Mouse (Mus musculus): ENCODE data around the gene Erbin.

DNA sequence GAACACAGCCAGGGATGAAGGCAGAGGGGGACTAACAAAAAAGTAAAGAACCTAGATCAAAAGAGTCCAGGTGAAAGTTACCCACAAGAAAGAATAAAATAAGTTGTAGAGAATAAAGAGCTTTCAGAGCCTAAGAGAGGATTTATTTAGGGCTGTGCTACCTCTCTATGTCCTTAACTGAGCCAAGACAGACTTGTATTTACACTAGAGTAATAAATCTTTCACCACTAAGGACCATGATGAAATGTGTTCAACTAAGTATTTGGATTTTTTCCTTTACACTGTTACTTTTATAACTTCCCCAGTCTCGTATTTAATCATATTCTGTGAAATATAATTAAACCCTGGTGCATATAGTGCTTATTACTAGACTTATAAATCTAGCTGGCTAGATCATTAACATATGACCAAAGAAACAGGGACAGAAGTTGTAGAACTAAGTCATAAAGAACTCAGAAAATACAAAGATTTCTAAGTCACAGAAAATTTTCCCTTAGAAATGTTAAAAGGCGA is 90.6 kb downstream of the Erbin start:
- TF ChIP-seq POLR2A (IDR thresholded peaks at IDR 0.05; ENCODE audit: low read depth, low read length) (no peak), CTCF (IDR thresholded peaks at IDR 0.05; ENCODE audit: extremely low read depth, insufficient read length, insufficient replicate concordance, low read depth, low read length) (no peak)
